Mouse (Mus musculus) adrenal gland, postnatal 36 days (tissue): ENCODE measurements around the gene Sox2. TPM values are rescaled to one million over a fixed set of nuclear protein-coding genes. Genes with fewer than 3 reads are reported as not detected.
A peak's percentile ranks its signal among the peaks of the same experiment; 100 is the strongest.

Experiments used
- DNase-seq, 2 experiments: peaks; one replicate each; pipeline ENCODE4 v3.0.0; 2021; ENCODE audit warnings: mixed read lengths in 1 of 2
- long read RNA-seq, 2 experiments: library from polyadenylated mRNA; stranded (forward); transcript quantifications; one replicate each; pipeline ENCODE4 v2.0.0; 2021; ENCODE audit warnings: borderline sequencing depth in 2 of 2
- total RNA-seq, 2 experiments: library from RNA; stranded (reverse); gene quantifications; 2 replicates each; pipeline ENCODE4 v1.2.3; 2021

The Sox2 gene
- total RNA-seq = under 1 TPM; 0.26 to 0.53 TPM
- long read RNA-seq, experiment 1 = 0 reads
- long read RNA-seq, experiment 2 = 0 reads

DNA sequence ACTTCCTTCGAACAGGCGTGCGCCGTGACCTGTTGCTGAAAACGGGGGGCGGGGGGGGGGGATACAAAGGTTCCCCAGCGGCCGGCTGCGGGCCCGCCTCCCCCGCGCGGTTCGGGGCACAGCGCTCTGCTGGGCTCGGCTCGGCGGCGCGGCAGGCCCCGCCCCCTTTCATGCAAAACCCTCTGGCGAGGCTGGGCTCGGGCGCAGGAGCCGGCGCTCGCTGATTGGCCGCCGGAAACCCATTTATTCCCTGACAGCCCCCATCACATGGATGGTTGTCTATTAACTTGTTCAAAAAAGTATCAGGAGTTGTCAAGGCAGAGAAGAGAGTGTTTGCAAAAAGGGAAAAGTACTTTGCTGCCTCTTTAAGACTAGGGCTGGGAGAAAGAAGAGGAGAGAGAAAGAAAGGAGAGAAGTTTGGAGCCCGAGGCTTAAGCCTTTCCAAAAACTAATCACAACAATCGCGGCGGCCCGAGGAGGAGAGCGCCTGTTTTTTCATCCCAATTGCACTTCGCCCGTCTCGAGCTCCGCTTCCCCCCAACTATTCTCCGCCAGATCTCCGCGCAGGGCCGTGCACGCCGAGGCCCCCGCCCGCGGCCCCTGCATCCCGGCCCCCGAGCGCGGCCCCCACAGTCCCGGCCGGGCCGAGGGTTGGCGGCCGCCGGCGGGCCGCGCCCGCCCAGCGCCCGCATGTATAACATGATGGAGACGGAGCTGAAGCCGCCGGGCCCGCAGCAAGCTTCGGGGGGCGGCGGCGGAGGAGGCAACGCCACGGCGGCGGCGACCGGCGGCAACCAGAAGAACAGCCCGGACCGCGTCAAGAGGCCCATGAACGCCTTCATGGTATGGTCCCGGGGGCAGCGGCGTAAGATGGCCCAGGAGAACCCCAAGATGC, at the start of gene Sox2:
Gene Sox2, plus strand, starts transcription at position 680 of the 895 bp plus-strand sequence.
- DNase-seq = peak; percentile 80 to 87

DNA sequence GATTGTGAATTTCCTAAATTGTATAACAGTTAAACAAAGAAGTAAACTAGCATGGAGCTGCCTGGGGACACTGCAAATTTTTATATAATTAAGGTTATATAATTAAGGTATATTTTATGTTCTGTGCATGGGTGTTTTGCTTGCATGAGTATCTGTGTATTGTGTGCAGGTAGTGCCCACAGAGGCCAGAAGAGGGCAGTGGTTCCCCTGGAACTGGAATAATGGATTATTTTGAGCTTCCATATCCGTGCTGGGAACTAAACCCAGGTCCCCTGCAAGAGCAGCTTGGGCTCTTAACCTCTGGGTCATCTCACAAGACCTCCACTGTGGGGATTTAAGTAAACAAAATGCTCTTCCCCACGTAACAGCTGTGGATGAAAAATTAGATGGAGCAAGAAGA, 49.1 kb upstream of the Sox2 start:
- no peak for DNase-seq

DNA sequence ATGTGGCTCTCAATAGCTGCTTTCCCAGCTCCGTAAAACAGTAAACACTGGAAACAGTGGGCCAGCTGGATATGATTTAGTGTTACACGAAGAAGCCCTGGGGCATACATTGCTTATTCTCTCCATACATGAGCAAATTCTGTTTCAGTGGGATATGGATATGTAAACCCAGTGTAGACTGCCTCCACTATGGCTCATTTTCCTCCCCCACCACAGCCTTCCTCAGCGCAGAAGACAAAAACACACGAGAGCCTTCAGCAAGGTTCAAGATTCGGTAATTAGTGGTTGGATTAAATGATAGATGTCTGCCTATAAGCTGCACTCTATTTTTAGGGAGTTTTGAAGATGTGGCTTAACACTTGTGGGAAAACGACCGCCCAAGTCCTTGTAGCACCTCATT, 36.1 kb upstream of the Sox2 start:
- no peak for DNase-seq

DNA sequence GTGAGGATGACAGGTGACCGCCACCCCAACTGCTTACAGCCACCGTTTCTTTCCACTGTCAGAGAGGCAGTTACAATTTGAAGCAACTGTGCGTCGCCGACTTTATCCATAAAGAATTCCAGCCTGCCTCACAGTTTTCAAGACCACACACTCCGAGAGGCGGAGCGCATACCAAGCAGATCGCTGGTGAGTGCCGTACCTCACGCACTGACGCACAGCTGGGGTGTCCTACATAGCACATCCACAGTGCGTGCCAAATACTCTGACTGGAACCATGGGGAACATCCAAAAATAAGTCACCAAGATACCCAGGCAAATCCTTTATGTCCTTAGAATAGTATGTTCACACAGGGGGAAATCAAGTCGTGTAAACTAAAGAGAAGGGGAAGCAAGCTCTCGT, 34.7 kb upstream of the Sox2 start:
- no peak for DNase-seq

- DNase-seq = no peak
Observed at GRCm38 (mm10) chr3:34618934-34619333, 31.3 kb upstream of the Sox2 start.

DNA sequence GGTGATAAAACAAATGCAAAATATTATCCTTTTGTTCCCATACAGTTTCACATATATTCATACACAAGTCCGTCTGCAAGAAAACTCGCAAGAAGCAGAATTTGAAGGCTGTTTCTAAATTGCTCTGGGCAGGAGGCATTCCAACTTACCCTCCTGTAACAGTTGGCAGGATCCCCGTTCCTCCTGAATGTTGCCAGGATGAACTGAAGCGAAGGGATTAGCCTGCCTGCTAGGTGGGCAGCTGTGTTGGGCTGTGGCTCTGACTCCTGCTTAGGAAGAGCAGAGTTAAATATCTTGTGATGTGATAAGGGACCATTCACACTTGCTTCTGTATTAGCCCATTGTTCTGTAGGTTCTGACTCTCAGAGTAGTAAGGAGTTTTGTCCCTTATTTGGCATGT, 30.1 kb upstream of the Sox2 start:
- DNase-seq = no peak

- no peak for DNase-seq
Observed at GRCm38 (mm10) chr3:34624721-34625270, 25.4 kb upstream of the Sox2 start.

DNA sequence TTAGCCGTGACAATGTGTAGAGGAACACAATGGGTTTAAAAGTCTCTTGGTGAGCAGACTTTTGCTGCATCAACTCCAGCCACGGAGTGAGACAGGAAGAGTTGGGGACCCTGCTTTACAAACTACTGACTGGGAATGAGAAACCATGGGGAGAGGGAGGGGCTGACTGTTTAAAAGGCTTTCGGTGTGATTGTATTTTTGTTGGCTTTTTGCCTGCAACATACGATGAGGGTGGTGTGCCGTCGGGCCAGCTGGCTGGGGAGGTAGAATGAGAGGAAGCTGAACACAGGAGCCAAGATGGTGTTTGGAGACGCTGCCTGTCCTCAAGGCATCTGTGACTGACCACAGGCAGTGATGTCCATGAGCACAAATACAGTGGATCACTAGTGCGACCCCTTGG, 23.7 kb upstream of the Sox2 start:
- no peak for DNase-seq

- DNase-seq = no peak
Observed at GRCm38 (mm10) chr3:34630031-34630430, 20.2 kb upstream of the Sox2 start.

GRCm38 (mm10) chr3:34630736-34631135, 19.5 kb upstream of the Sox2 start:
- DNase-seq = no peak

GRCm38 (mm10) chr3:34636958-34637357, 13.2 kb upstream of the Sox2 start:
- no peak for DNase-seq

- DNase-seq = no peak
Observed at GRCm38 (mm10) chr3:34637481-34637880, 12.7 kb upstream of the Sox2 start.

GRCm38 (mm10) chr3:34637926-34638325, 12.3 kb upstream of the Sox2 start:
- no peak for DNase-seq

GRCm38 (mm10) chr3:34638344-34638743, 11.9 kb upstream of the Sox2 start:
- DNase-seq = no peak

DNA sequence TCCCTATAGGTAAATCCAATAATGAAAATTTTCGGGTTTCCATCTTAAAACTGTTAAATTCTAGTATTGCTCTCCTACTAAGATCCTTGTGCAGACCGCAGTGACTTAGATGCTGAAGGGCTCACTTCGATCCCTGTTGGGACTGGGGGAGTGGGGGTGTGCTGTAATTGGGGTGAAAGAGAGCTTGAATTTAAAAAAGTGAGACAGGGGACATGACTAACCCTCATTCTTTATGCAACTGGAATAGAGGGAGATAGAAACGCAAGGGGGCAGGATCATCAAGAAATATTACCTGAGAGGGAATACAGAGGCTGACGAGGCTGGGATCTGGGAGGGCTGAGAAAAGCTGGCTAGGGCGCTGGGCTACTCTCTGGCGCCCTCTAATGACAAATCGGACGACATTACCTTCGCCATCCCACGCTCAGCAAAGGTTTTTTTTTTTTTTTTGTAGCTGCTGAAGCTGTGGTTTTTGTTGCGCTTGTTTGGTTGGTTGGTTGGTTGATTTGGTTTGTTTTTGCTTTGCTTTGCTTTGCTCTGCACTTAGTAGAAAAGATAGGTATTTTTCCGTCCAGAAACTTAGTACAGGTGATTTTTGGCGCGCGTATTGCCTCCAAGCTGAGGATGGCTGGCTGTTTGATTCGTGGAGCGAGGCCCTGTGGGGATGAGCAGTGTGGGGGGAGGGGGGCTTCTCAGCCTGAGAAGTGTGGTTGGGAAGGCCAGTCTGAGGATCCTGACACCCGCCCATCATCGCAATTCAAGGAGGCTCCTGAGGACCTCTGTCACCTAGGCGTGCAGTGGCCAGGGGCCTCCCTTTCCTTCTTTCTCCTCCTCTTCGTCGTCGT, 11.0 kb upstream of the Sox2 start:
- peak; percentile 22 to 33 for DNase-seq

DNA sequence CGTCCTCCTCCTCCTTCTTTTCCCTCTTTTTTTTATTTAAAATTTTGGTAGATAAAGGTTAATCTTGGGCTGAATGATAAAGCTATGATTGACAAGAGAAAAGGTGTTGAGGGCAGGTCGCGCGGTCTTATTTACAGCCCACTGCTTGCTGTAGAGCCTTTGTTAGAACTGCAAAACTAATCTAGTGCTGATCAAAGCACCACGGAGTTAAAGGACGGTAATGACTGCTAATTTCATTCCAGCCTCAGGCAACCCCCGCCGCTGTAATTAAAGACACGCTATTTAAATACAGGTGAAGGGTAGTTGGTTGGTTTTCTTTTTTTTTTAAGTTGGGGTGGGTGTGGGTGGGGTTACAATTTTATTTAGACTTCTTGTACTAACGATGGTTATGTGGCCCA, 10.3 kb upstream of the Sox2 start:
- no peak for DNase-seq

GRCm38 (mm10) chr3:34640276-34640675, 9.9 kb upstream of the Sox2 start:
- no peak for DNase-seq

- DNase-seq = peak; percentile 60 to 61
Observed at GRCm38 (mm10) chr3:34640690-34641600, 9.3 kb upstream of the Sox2 start.

DNA sequence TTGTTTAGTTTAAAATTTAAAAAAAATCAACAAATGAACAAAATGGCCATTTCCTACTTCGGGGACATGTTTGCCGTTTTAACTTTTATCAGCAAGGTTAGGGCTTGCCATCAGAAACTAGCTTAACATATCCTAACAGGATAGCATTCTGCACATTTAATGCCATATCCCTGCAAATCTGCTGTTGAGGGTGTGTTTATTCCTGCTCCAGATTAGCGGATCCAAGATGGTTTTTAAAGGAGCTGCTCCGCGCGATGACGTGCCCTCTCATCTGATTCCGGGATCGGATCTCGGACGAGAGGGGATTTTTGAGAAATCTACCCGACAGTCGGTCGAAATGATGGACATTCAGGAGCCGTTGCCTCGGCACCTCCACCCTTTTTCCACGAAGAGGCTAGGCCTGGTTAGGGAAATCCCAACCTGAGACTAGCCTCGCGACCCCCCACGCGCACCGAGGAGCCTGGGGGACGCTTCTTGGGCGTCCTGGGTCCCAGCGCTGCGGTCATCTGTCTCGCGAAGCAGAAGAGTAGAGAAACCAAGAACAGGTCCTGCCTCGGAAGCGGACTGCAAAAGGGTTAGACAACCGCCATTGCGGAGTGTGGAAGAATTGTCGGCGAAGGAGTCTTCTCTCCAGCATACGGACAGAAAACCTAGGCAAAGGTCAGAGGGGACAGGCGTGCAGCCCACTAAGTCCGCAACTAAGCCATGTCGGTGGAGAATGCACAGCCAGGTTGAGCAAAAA, 8.3 kb upstream of the Sox2 start:
- DNase-seq = no peak

GRCm38 (mm10) chr3:34642498-34642941, 7.7 kb upstream of the Sox2 start:
- no peak for DNase-seq

DNA sequence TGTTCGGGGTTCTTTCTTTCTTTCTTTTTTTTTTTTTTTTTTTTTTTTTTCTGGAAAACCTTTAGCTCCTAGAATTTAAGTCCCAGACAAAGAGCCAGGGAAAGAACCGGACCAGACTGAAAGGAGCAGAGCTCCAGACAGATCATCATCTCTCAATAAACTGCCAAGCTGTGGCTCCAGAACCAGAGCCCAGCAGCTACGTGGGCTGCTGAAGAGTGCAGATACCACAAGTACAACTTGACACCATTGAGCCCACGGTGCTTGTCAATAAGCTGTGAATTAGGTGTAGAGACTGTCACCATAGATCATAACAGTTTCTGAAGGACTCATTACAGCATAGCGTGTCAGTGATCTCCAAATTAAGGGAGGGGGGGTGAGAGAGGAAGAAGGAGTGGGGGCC, 7.1 kb upstream of the Sox2 start:
- DNase-seq = no peak
